In genomic region chr3:87097205-87097604, GRCm38 (mm10) we compare ENCODE assay signal across 24 mouse cellular contexts.
"Had no signal": no experiment of that assay in that cellular context is flagged by ENCODE, and none has a peak within 500 bp of the region (broad histone marks: within the 10 kb centered on the region; RNA-seq: fewer than 3 reads in every experiment).

No protein-coding gene starts in this region.

- H3K9me3 ChIP-seq: heart, embryonic 10.5 days; heart, embryonic 12.5 days; hindbrain, embryonic 10.5 days; hindbrain, embryonic 13.5 days; intestine, embryonic 15.5 days; limb, embryonic 13.5 days; limb, embryonic 15.5 days; liver, embryonic 12.5 days had no signal

- H3K9ac ChIP-seq: heart, embryonic 12.5 days; hindbrain, embryonic 13.5 days; intestine, embryonic 15.5 days; limb, embryonic 13.5 days; limb, embryonic 15.5 days; liver, embryonic 12.5 days; liver, embryonic 14.5 days had no signal

- H3K4me2 ChIP-seq: heart, embryonic 12.5 days; hindbrain, embryonic 13.5 days; intestine, embryonic 15.5 days; limb, embryonic 13.5 days; limb, embryonic 15.5 days; liver, embryonic 12.5 days had no signal

- H3K27ac ChIP-seq: heart, embryonic 10.5 days; intestine, embryonic 15.5 days; limb, embryonic 13.5 days; limb, embryonic 15.5 days; liver, embryonic 12.5 days; liver, embryonic 14.5 days had no signal

- ATAC-seq: hindbrain, embryonic 16.5 days; inflammation-experienced regulatory T-cells, adult 6 months; intestine, embryonic 15.5 days; intestine, postnatal 0 days; liver, embryonic 12.5 days had no signal

- H3K4me3 ChIP-seq: heart, embryonic 10.5 days; heart, embryonic 12.5 days; hindbrain, embryonic 10.5 days; hindbrain, embryonic 13.5 days; intestine, embryonic 15.5 days; limb, embryonic 13.5 days; limb, embryonic 15.5 days; liver, embryonic 12.5 days had no signal

- DNase-seq: gastrocnemius, postnatal 14 days; gastrocnemius, postnatal 36 days; heart, adult 18-20 months; heart, postnatal 10 days; heart, postnatal 4 days; kidney, adult 18-20 months; kidney, adult 8-10 months; kidney, postnatal 10 days; kidney, postnatal 36 days; layer of hippocampus, adult 9-11 months; layer of hippocampus, postnatal 36 days; left cerebral cortex, postnatal 4 days had no signal

- H3K36me3 ChIP-seq: intestine, embryonic 15.5 days; liver, embryonic 12.5 days had no signal

- H3K4me1 ChIP-seq: liver, embryonic 12.5 days had no signal

- H3K27me3 ChIP-seq: heart, embryonic 12.5 days; hindbrain, embryonic 13.5 days; intestine, embryonic 15.5 days; limb, embryonic 13.5 days; limb, embryonic 15.5 days; liver, embryonic 12.5 days had no signal
